Mouse (Mus musculus): ENCODE measurements around the gene Lrig1. TPM values are rescaled to one million over a fixed set of nuclear protein-coding genes. Genes with fewer than 3 reads are reported as not detected.

Gene Lrig1
- polyA plus RNA-seq, 1 experiment from 2014 or later, result 18.0 TPM

DNA sequence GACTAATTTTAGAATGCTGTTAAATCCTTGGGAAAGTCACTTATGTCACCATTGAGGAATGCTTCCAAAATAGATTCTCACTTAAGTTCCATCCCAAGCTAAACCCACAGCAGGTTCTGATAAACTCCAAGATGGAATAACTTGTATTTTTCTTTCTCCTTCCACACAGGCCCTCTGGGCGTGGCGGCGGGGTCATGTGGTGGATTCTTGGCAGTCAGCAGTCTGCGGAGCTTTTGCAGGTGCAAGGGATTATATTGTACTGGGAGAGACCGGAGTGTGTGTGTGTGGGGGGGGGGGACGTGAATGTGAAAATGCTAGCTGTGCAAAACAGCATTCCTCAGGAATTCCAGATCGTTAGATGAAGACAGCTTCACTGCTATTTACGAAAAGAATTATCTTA, 107.7 kb downstream of the Lrig1 start:
- DNase-seq (ENCODE audit: low spot score) (peak; percentile 42), ATAC-seq (ENCODE audit: low FRiP score) (no peak)
- no peaks in the 10 kb centered on the region for H3K36me3 ChIP-seq (ENCODE audit: control insufficient read depth, insufficient read depth, low read length)
- H3K4me1 ChIP-seq (replicated peaks; ENCODE audit: control insufficient read depth, insufficient read depth, low read length), result 0 out of 2 replicates have a peak, but pooled peaks cover 3% of the 10 kb centered on the region
- H3K4me2 ChIP-seq (replicated peaks; ENCODE audit: low read depth, low read length), result no peak overlapping the region
- 51% methylated on average over 8 of the region's 8 CpGs for WGBS
- no peak overlapping the region for H3K4me3 ChIP-seq (ENCODE audit: low read depth, low read length)
- H3K9ac ChIP-seq (ENCODE audit: low read depth, low read length), result no peak overlapping the region
- H3K9me3 ChIP-seq (ENCODE audit: control insufficient read depth, low read length), result no peaks in the 10 kb centered on the region
- no peaks in the 10 kb centered on the region for H3K27me3 ChIP-seq (ENCODE audit: control insufficient read depth, insufficient read depth, low read length)
- no peak overlapping the region for H3K27ac ChIP-seq (ENCODE audit: low read depth, low read length)

DNA sequence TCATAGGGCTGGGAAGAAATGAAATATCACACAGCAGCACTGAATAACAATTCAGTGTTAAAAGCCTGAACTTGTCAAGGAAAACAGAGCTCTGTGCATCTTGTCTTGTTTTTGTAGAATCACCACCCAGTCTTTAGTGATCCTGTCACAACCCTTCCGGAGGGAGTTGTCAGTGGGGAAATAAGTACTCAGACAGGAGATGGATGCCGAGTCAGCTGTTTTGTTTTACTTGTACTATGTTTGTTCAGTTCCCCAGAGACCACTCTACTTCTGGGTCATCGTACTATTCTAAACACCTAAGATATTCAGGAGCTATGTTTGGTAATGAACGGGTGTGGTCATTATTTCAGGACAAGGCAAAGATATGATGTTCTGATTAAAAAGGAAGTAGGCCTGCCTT, 111.6 kb downstream of the Lrig1 start:
- no peak for DNase-seq (ENCODE audit: low spot score)

DNA sequence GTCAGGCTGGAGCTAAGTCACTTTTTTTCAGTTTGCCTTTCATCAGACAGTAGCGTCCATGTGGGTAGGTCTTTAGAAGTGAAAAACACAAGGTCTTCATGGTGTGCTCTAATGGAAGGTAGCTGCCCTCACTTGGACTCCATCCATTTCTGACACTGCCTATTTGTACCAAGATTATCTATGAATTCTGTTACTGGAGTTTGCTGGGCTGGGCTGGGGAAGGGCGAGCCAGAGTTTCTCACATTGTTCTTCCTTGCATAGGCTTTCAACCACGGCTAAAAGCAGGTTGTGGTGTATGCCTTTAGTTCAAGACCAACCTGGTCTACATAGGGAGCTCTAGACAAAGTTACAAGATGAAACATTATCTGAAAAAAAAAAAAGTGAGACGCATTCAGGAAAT, 115.0 kb downstream of the Lrig1 start:
- Histone ChIP-seq H3K36me3 (ENCODE audit: control insufficient read depth, insufficient read depth, low read length) (no peaks in the 10 kb centered on the region), H3K4me3 (ENCODE audit: low read depth, low read length) (no peak overlapping the region), H3K27me3 (ENCODE audit: control insufficient read depth, insufficient read depth, low read length) (no peaks in the 10 kb centered on the region), H3K27ac (ENCODE audit: low read depth, low read length) (no peak overlapping the region), H3K9ac (ENCODE audit: low read depth, low read length) (no peak overlapping the region), H3K9me3 (ENCODE audit: control insufficient read depth, low read length) (no peaks in the 10 kb centered on the region), H3K4me1 (replicated peaks; ENCODE audit: control insufficient read depth, insufficient read depth, low read length) (no peaks in the 10 kb centered on the region), H3K4me2 (replicated peaks; ENCODE audit: low read depth, low read length) (no peak overlapping the region)
- WGBS, result 91% methylated on average over 4 of the region's 4 CpGs
- ATAC-seq (ENCODE audit: low FRiP score), result no peak
- no peak for DNase-seq (ENCODE audit: low spot score)

More for the DNA sequence above, 111.6 kb downstream of the Lrig1 start:
- Histone ChIP-seq H3K27ac (ENCODE audit: low read depth, low read length) (no peak overlapping the region), H3K4me3 (ENCODE audit: low read depth, low read length) (no peak overlapping the region), H3K36me3 (ENCODE audit: control insufficient read depth, insufficient read depth, low read length) (no peaks in the 10 kb centered on the region), H3K27me3 (ENCODE audit: control insufficient read depth, insufficient read depth, low read length) (no peaks in the 10 kb centered on the region), H3K4me1 (replicated peaks; ENCODE audit: control insufficient read depth, insufficient read depth, low read length) (0 out of 2 replicates have a peak, but pooled peaks cover 3% of the 10 kb centered on the region), H3K9me3 (ENCODE audit: control insufficient read depth, low read length) (no peaks in the 10 kb centered on the region), H3K4me2 (replicated peaks; ENCODE audit: low read depth, low read length) (no peak overlapping the region), H3K9ac (ENCODE audit: low read depth, low read length) (no peak overlapping the region)
- 88% methylated on average over 4 of the region's 4 CpGs for WGBS
- no peak for ATAC-seq (ENCODE audit: low FRiP score)

DNA sequence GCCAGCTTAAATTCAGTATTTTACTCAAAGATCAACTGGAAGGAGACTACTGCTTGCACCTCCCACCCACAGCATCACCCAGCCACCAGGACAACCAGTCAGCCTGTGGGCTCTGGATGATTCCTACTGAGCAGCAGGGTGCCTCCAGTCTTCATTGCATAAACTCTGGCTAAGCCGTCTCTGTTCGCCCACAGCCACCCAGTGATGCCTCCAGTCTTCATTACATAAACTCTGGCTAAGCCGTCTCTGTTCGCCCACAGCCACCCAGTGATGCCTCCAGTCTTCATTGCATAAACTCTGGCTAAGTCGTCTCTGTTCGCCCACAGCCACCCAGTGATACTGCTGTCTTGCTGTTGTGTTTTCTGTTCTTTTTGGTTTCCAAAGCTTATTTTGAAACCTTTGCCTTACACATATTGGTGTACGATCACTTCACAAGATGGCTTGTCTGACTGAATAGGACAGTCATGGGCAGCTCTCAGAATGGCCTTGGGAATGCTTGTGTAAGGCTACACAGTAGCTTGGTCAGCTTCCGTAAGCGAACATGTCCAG, 115.7 kb downstream of the Lrig1 start:
- no peak overlapping the region for H3K4me2 ChIP-seq (replicated peaks; ENCODE audit: low read depth, low read length)
- DNase-seq (ENCODE audit: low spot score), result no peak

DNA sequence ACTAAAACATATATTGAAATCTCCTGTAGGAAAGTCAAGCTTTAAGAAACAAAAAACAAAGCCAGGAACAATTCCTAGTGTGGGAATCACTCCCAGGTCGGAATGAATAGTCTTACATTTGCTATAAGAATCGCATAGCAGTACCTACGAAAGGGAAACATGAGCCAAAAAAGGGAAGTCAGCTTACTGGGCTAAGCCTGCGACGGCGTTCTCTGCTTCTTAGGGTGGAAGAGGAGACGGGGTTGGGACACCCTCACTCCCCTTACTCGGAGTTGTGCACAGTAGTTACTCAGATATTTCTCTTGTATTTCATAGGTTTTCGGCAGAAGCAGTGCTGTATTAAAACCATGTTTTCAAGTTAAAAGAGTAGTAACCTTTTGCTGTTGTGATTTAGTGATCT, 117.9 kb downstream of the Lrig1 start:
- Histone ChIP-seq H3K9me3 (ENCODE audit: control insufficient read depth, low read length) (no peaks in the 10 kb centered on the region), H3K36me3 (ENCODE audit: control insufficient read depth, insufficient read depth, low read length) (no peaks in the 10 kb centered on the region), H3K4me2 (replicated peaks; ENCODE audit: low read depth, low read length) (no peak overlapping the region), H3K27ac (ENCODE audit: low read depth, low read length) (no peak overlapping the region), H3K27me3 (ENCODE audit: control insufficient read depth, insufficient read depth, low read length) (no peaks in the 10 kb centered on the region), H3K4me1 (replicated peaks; ENCODE audit: control insufficient read depth, insufficient read depth, low read length) (no peaks in the 10 kb centered on the region), H3K9ac (ENCODE audit: low read depth, low read length) (no peak overlapping the region), H3K4me3 (ENCODE audit: low read depth, low read length) (no peak overlapping the region)
- WGBS, result 93% methylated on average over 9 of the region's 9 CpGs
- DNase-seq (ENCODE audit: low spot score), result no peak
- no peak for ATAC-seq (ENCODE audit: low FRiP score)

More for the DNA sequence above, 115.7 kb downstream of the Lrig1 start:
- no peaks in the 10 kb centered on the region for H3K4me1 ChIP-seq (replicated peaks; ENCODE audit: control insufficient read depth, insufficient read depth, low read length)
- no peaks in the 10 kb centered on the region for H3K27me3 ChIP-seq (ENCODE audit: control insufficient read depth, insufficient read depth, low read length)
- H3K36me3 ChIP-seq (ENCODE audit: control insufficient read depth, insufficient read depth, low read length), result no peaks in the 10 kb centered on the region
- H3K27ac ChIP-seq (ENCODE audit: low read depth, low read length), result no peak overlapping the region
- no peak overlapping the region for H3K4me3 ChIP-seq (ENCODE audit: low read depth, low read length)
- WGBS, result 92% methylated on average over 9 of the region's 9 CpGs
- ATAC-seq (ENCODE audit: low FRiP score), result no peak
- no peaks in the 10 kb centered on the region for H3K9me3 ChIP-seq (ENCODE audit: control insufficient read depth, low read length)
- H3K9ac ChIP-seq (ENCODE audit: low read depth, low read length), result no peak overlapping the region

DNA sequence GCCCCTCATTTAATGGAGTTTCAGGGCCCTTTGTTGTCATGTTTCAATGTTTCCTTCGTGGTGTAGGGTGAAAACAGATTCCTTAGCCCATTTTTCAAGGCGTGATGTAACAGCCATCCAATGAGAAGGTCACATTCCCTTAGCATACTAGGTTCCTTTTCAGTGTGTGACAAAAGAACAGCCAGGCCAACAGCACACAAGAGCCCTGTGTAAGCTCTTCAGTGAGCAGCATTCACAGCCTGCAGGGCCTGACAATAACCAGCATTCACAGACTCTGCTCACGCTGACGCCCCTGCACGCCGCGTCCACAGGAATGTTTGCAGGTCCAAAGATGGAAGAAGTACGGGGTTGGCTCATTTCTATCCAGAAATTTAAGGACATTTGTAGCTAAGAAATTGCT, 122.0 kb downstream of the Lrig1 start:
- no peaks in the 10 kb centered on the region for H3K4me1 ChIP-seq (replicated peaks; ENCODE audit: control insufficient read depth, insufficient read depth, low read length)
- no peaks in the 10 kb centered on the region for H3K9me3 ChIP-seq (ENCODE audit: control insufficient read depth, low read length)
- DNase-seq (ENCODE audit: low spot score) (peak; percentile 59), ATAC-seq (ENCODE audit: low FRiP score) (peak; percentile 89)
- H3K27ac ChIP-seq (ENCODE audit: low read depth, low read length), result peak overlapping the region; percentile 49; the same call in 1 of the 2 replicates
- H3K4me2 ChIP-seq (replicated peaks; ENCODE audit: low read depth, low read length), result no peak overlapping the region
- no peaks in the 10 kb centered on the region for H3K27me3 ChIP-seq (ENCODE audit: control insufficient read depth, insufficient read depth, low read length)
- H3K9ac ChIP-seq (ENCODE audit: low read depth, low read length), result no peak overlapping the region
- H3K36me3 ChIP-seq (ENCODE audit: control insufficient read depth, insufficient read depth, low read length), result no peaks in the 10 kb centered on the region
- WGBS, result 21% methylated on average over 8 of the region's 8 CpGs
- H3K4me3 ChIP-seq (ENCODE audit: low read depth, low read length), result no peak overlapping the region

DNA sequence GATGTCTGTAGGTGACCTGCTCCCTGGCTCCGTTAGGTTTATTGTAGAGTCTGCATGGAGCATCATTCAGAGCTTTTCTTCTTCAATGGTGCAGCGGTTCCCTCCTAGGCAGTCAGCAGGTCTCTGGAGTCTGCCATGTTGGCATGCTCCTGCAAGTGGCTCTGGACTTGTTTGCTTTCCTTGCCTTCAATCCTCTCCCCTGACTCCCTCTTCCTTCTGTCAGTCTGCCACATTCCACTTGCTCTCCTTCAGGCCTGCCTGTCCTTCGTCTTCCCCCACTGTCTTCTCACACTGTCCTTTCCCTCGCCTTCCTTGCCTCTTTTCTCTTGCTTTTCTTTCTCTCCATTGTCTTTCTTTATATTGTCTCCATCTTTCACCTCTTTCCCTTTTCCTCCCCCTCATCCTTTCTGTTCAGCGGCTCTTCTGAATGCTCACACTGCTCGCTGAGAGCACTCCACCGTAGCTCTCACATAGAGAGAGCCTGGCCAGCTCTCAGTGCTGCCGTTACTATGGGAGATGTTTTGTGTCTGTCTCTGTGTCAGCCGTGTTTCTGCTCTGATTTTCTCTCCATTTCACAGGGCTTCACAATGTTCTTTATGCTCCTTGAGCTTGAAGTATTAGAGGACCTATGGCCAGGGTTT, 124.3 kb downstream of the Lrig1 start:
- H3K9ac ChIP-seq (ENCODE audit: low read depth, low read length), result 0 out of 2 replicates have a peak overlapping the region, but pooled peaks have one; percentile 23
- no peaks in the 10 kb centered on the region for H3K9me3 ChIP-seq (ENCODE audit: control insufficient read depth, low read length)
- no peaks in the 10 kb centered on the region for H3K27me3 ChIP-seq (ENCODE audit: control insufficient read depth, insufficient read depth, low read length)
- DNase-seq (ENCODE audit: low spot score), result no peak
- H3K4me2 ChIP-seq (replicated peaks; ENCODE audit: low read depth, low read length), result no peak overlapping the region
- WGBS, result 43% methylated on average over 9 of the region's 9 CpGs
- H3K36me3 ChIP-seq (ENCODE audit: control insufficient read depth, insufficient read depth, low read length), result no peaks in the 10 kb centered on the region
- H3K27ac ChIP-seq (ENCODE audit: low read depth, low read length), result 0 out of 2 replicates have a peak overlapping the region, but pooled peaks have one; percentile 27
- H3K4me1 ChIP-seq (replicated peaks; ENCODE audit: control insufficient read depth, insufficient read depth, low read length), result no peaks in the 10 kb centered on the region
- no peak for ATAC-seq (ENCODE audit: low FRiP score)
- no peak overlapping the region for H3K4me3 ChIP-seq (ENCODE audit: low read depth, low read length)

DNA sequence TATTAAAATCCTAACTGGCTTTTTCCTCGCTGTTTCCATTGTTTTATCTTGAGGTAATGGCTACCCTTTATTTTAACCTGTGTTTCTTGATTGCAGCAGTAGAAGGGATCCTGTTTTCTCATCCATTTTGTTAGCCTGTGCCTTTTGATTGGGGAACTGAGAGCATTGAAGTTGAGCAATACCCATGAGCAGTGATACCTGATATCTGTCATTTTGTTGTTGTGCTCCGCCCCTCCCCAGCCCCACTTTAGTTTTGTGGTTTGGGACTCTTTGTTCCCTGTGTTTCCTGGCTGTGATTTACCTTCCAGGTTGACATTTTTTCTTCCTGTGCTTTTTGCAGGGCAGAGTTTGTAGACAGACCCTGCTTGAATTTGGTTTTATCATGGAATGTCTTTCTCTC, 131.9 kb downstream of the Lrig1 start:
- Histone ChIP-seq H3K4me1 (replicated peaks; ENCODE audit: control insufficient read depth, insufficient read depth, low read length) (no peaks in the 10 kb centered on the region), H3K36me3 (ENCODE audit: control insufficient read depth, insufficient read depth, low read length) (no peaks in the 10 kb centered on the region), H3K9ac (ENCODE audit: low read depth, low read length) (no peak overlapping the region), H3K9me3 (ENCODE audit: control insufficient read depth, low read length) (no peaks in the 10 kb centered on the region), H3K27ac (ENCODE audit: low read depth, low read length) (no peak overlapping the region), H3K4me2 (replicated peaks; ENCODE audit: low read depth, low read length) (no peak overlapping the region), H3K27me3 (ENCODE audit: control insufficient read depth, insufficient read depth, low read length) (no peaks in the 10 kb centered on the region), H3K4me3 (ENCODE audit: low read depth, low read length) (no peak overlapping the region)
- DNase-seq (ENCODE audit: low spot score) (no peak), ATAC-seq (ENCODE audit: low FRiP score) (no peak)
- WGBS, result 95% methylated on average over 2 of the region's 2 CpGs

DNA sequence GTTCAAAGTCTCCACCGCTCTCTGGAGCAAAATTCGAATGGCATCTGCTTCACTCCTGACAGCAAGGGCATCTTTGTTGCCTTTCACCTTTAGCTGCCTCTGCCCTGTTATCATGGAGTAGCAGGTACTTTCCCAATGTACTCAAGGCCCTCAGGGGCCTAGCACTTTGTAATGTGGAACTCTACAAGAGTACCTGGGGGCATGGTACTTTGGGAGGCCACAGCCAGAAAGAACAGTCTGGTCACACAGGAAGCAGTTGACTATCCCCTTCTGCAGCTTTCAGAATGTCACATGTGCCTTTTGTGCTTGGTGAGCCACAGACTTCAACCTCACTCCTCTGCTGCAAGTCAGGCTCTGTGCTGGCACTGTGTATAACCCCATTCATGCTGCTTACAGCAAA, 134.2 kb downstream of the Lrig1 start:
- Histone ChIP-seq H3K9me3 (ENCODE audit: control insufficient read depth, low read length) (no peaks in the 10 kb centered on the region), H3K27ac (ENCODE audit: low read depth, low read length) (no peak overlapping the region), H3K36me3 (ENCODE audit: control insufficient read depth, insufficient read depth, low read length) (no peaks in the 10 kb centered on the region), H3K4me3 (ENCODE audit: low read depth, low read length) (no peak overlapping the region), H3K27me3 (ENCODE audit: control insufficient read depth, insufficient read depth, low read length) (no peaks in the 10 kb centered on the region), H3K4me2 (replicated peaks; ENCODE audit: low read depth, low read length) (no peak overlapping the region), H3K9ac (ENCODE audit: low read depth, low read length) (no peak overlapping the region), H3K4me1 (replicated peaks; ENCODE audit: control insufficient read depth, insufficient read depth, low read length) (no peaks in the 10 kb centered on the region)
- DNase-seq (ENCODE audit: low spot score) (no peak), ATAC-seq (ENCODE audit: low FRiP score) (no peak)
- 92% methylated on average over 2 of the region's 2 CpGs for WGBS

Data from hindbrain, embryonic 11.5 days (tissue).